In genomic region chr7:54599776-54600175, GRCm38 (mm10) we compare ENCODE assay signal across 20 mouse cellular contexts.
"Had no signal": no experiment of that assay in that cellular context is flagged by ENCODE, and none has a peak within 500 bp of the region (broad histone marks: within the 10 kb centered on the region; RNA-seq: fewer than 3 reads in every experiment).

No protein-coding gene starts in this region.

- H3K9ac ChIP-seq: kidney, embryonic 15.5 days; limb, embryonic 12.5 days; limb, embryonic 15.5 days; liver, embryonic 14.5 days; liver, postnatal 0 days; lung, embryonic 14.5 days; midbrain, embryonic 13.5 days; stomach, embryonic 15.5 days had no signal

- H3K4me3 ChIP-seq: kidney, embryonic 15.5 days; left cerebral cortex, adult 2 months; limb, embryonic 12.5 days; limb, embryonic 15.5 days; midbrain, embryonic 13.5 days; stomach, embryonic 15.5 days had no signal

- H3K36me3 ChIP-seq: kidney, embryonic 15.5 days; limb, embryonic 12.5 days; limb, embryonic 15.5 days; midbrain, embryonic 13.5 days; stomach, embryonic 15.5 days had no signal

- H3K9me3 ChIP-seq: kidney, embryonic 15.5 days; limb, embryonic 12.5 days; limb, embryonic 15.5 days; midbrain, embryonic 13.5 days; stomach, embryonic 15.5 days had no signal

- H3K27ac ChIP-seq: kidney, embryonic 15.5 days; left cerebral cortex, adult 2 months; limb, embryonic 12.5 days; limb, embryonic 15.5 days; liver, embryonic 14.5 days; macrophage; midbrain, embryonic 13.5 days; stomach, embryonic 15.5 days had no signal

- H3K4me1 ChIP-seq: kidney, embryonic 15.5 days; limb, embryonic 12.5 days; limb, embryonic 15.5 days; midbrain, embryonic 13.5 days; stomach, embryonic 15.5 days had no signal

- H3K27me3 ChIP-seq: kidney, embryonic 15.5 days; limb, embryonic 12.5 days; limb, embryonic 15.5 days; midbrain, embryonic 13.5 days; stomach, embryonic 15.5 days had no signal

- DNase-seq: kidney, adult 8-10 months; kidney, postnatal 10 days; kidney, postnatal 36 days; layer of hippocampus, postnatal 36 days; left cerebral cortex, postnatal 4 days; liver, postnatal 0 days; lung, embryonic 14.5 days; right cerebral cortex, postnatal 25 days; spleen, adult 18-20 months; thymus, postnatal 25 days had no signal

- ATAC-seq: liver, postnatal 0 days; lung, postnatal 0 days; midbrain, embryonic 13.5 days had no signal

- H3K4me2 ChIP-seq: kidney, embryonic 15.5 days; limb, embryonic 12.5 days; limb, embryonic 15.5 days; liver, embryonic 11.5 days; lung, embryonic 14.5 days; midbrain, embryonic 13.5 days; stomach, embryonic 15.5 days had no signal
